Mouse (Mus musculus) stomach, postnatal 0 days (tissue): ENCODE measurements around the gene Nectin1.

Experiments used
- CTCF ChIP-seq: IDR thresholded peaks from 2 replicates; pipeline ENCODE4 v1.5.1; 2016; ENCODE audit warnings: antibody characterized with exemption, low read depth, mild to moderate bottlenecking, moderate library complexity
- EP300 ChIP-seq: optimal IDR thresholded peaks from 2 replicates; pipeline ENCODE3; 2016; ENCODE audit warnings: antibody characterized with exemption

GRCm38 (mm10) chr9:43825178-43825577, 81.4 kb downstream of the Nectin1 start:
- TF ChIP-seq CTCF = no peak
- TF ChIP-seq EP300 = no peak
